Mouse (Mus musculus) CH12.LX (cell line): ENCODE results near the gene Syngap1. TPM values are rescaled to one million over a fixed set of nuclear protein-coding genes. Genes with fewer than 3 reads are reported as not detected.
"Not testable (repeated sequence)": the region's sequence is repeated elsewhere in the genome, so short reads cannot be mapped to it uniquely, and the experiment has no call there.

Experiments
- DNase-seq: peaks from one replicate; pipeline ENCODE4 v3.0.0-alpha.2; 2013; ENCODE audit errors: extremely low read depth
- H3K27ac ChIP-seq: 2 replicates; pipeline ENCODE4 v1.5.1; 2012; ENCODE audit warnings: low read depth, mild to moderate bottlenecking, control low read depth, moderate library complexity; ENCODE audit not compliant: insufficient read depth
- H3K27me3 ChIP-seq: replicated peaks from 2 replicates; pipeline ENCODE3; 2012; ENCODE audit warnings: inconsistent platforms
- H3K36me3 ChIP-seq, 2 experiments: replicated peaks in 1 of 2; 2 replicates each; pipeline versions ENCODE3 to v1.6.1; 2012; ENCODE audit warnings: inconsistent platforms in 1 of 2, low read length in 1 of 2, mild to moderate bottlenecking in 1 of 2, mixed read lengths in 1 of 2, moderate library complexity in 1 of 2; ENCODE audit not compliant: control insufficient read depth in 1 of 2, insufficient read depth in 1 of 2
- H3K4me1 ChIP-seq, 2 experiments: 2 replicates each; pipeline ENCODE4 v1.6.1; 2012; ENCODE audit warnings: inconsistent platforms in 1 of 2, moderate library complexity in 1 of 2; ENCODE audit not compliant: insufficient read depth in 2 of 2, control insufficient read depth in 1 of 2
- H3K4me2 ChIP-seq: 2 replicates; pipeline ENCODE4 v1.6.1; 2012; ENCODE audit warnings: low read depth, mild to moderate bottlenecking, control low read depth; ENCODE audit not compliant: poor library complexity, insufficient read depth, severe bottlenecking
- H3K4me3 ChIP-seq, 3 experiments: fragments of 150-350 bp in 1 of 3; sonication (generic) in 1 of 3; replicated peaks in 1 of 3; 2 replicates each; pipeline versions ENCODE3 to v1.5.1; 2011 to 2012; ENCODE audit warnings: low read depth in 2 of 3, low read length in 2 of 3, mild to moderate bottlenecking in 2 of 3, moderate library complexity in 2 of 3, control low read depth in 1 of 3, improper control_type of control experiment in 1 of 3, inconsistent platforms in 1 of 3, mixed read lengths in 1 of 3; ENCODE audit not compliant: poor library complexity in 1 of 3
- H3K79me2 ChIP-seq: replicated peaks from 2 replicates; pipeline ENCODE4 v1.6.1; 2012; ENCODE audit warnings: mild to moderate bottlenecking, moderate library complexity; ENCODE audit not compliant: control insufficient read depth, poor library complexity, insufficient read depth, severe bottlenecking; ENCODE audit errors: extremely low read depth
- H3K9ac ChIP-seq: 2 replicates; pipeline ENCODE4 v1.6.1; 2012; ENCODE audit warnings: low read depth, mild to moderate bottlenecking, control low read depth, moderate library complexity; ENCODE audit not compliant: insufficient read depth
- H3K9me3 ChIP-seq: replicated peaks from 2 replicates; pipeline ENCODE3; 2012; ENCODE audit warnings: low read length, inconsistent platforms, mixed read lengths
- CTCF ChIP-seq, 2 experiments: IDR thresholded peaks in 1 of 2; conservative IDR thresholded peaks in 1 of 2; 2 replicates each; pipeline ENCODE4 v1.5.1; 2011 to 2012; ENCODE audit warnings: low read depth in 2 of 2, low read length in 2 of 2, improper control_type of control experiment in 1 of 2, inconsistent platforms in 1 of 2, mild to moderate bottlenecking in 1 of 2, moderate library complexity in 1 of 2
- E2F4 ChIP-seq: IDR thresholded peaks from 2 replicates; pipeline ENCODE4 v1.6.1; 2011; ENCODE audit warnings: low read depth, low read length, improper control_type of control experiment; ENCODE audit not compliant: insufficient replicate concordance
- ELF1 ChIP-seq: IDR thresholded peaks from 2 replicates; pipeline ENCODE4 v1.6.1; 2014; ENCODE audit warnings: low read depth, mild to moderate bottlenecking, inconsistent platforms, low read length, improper control_type of control experiment
- ETS1 ChIP-seq: conservative IDR thresholded peaks from 2 replicates; pipeline ENCODE4 v1.6.1; 2012; ENCODE audit warnings: low read depth, mild to moderate bottlenecking, inconsistent platforms, low read length, improper control_type of control experiment, moderate library complexity
- GABPA ChIP-seq: IDR thresholded peaks from 2 replicates; pipeline ENCODE4 v1.6.1; 2012; ENCODE audit warnings: low read depth, low read length, improper control_type of control experiment, inconsistent platforms; ENCODE audit not compliant: insufficient replicate concordance
- IRF4 ChIP-seq: IDR thresholded peaks from 2 replicates; pipeline ENCODE4 v1.6.1; 2014; ENCODE audit warnings: low read depth, mild to moderate bottlenecking, inconsistent platforms, low read length, improper control_type of control experiment
- MAZ ChIP-seq: IDR thresholded peaks from 2 replicates; pipeline ENCODE4 v1.6.1; 2012; ENCODE audit warnings: low read depth, mild to moderate bottlenecking, inconsistent platforms, low read length, improper control_type of control experiment, moderate library complexity
- MEF2A ChIP-seq: IDR thresholded peaks from 2 replicates; pipeline ENCODE4 v1.6.1; 2014; ENCODE audit warnings: low read depth, mild to moderate bottlenecking, inconsistent platforms, low read length, improper control_type of control experiment, borderline replicate concordance
- NRF1 ChIP-seq: IDR thresholded peaks from 2 replicates; pipeline ENCODE4 v1.6.1; 2014; ENCODE audit warnings: low read depth, mild to moderate bottlenecking, inconsistent platforms, low read length, improper control_type of control experiment, moderate library complexity
- POLR2AphosphoS2 ChIP-seq: IDR thresholded peaks from 2 replicates; pipeline ENCODE4 v1.6.1; 2011; ENCODE audit warnings: low read depth, low read length, improper control_type of control experiment
- RAD21 ChIP-seq: IDR thresholded peaks from 2 replicates; pipeline ENCODE4 v1.6.1; 2011; ENCODE audit warnings: low read depth, mild to moderate bottlenecking, low read length, improper control_type of control experiment, moderate library complexity
- SMC3 ChIP-seq: IDR thresholded peaks from 2 replicates; pipeline ENCODE4 v1.6.1; 2011; ENCODE audit warnings: low read depth, low read length, improper control_type of control experiment
- TBP ChIP-seq: conservative IDR thresholded peaks from 2 replicates; pipeline ENCODE4 v1.6.1; 2011; ENCODE audit warnings: low read depth, low read length, improper control_type of control experiment
- TCF12 ChIP-seq: IDR thresholded peaks from 2 replicates; pipeline ENCODE4 v1.6.1; 2014; ENCODE audit warnings: low read depth, mild to moderate bottlenecking, inconsistent platforms, low read length, improper control_type of control experiment
- USF1 ChIP-seq: IDR thresholded peaks from 2 replicates; pipeline ENCODE4 v1.6.1; 2014; ENCODE audit warnings: low read depth, mild to moderate bottlenecking, inconsistent platforms, low read length, improper control_type of control experiment
- USF2 ChIP-seq: conservative IDR thresholded peaks from 2 replicates; pipeline ENCODE4 v1.6.1; 2011; ENCODE audit warnings: low read depth, low read length, improper control_type of control experiment
- dilution Hi-C: fragments of 300-500 bp; cut with MboI; formaldehyde crosslinking; loops from 2 replicates; pipeline ENCODE4 v1.14.3; 2020; ENCODE audit warnings: low sequenced_read_pairs; ENCODE audit not compliant: extremely low pct_unique_long_range_greater_than_20kb, extremely low pct_ligation_motif_present
- in situ Hi-C: fragments of 300-500 bp; cut with MboI; formaldehyde crosslinking; loops from 3 replicates; pipeline ENCODE4 v1.14.3; 2019; ENCODE audit warnings: low sequenced_read_pairs, low pct_ligation_motif_present, low pct_unique_long_range_greater_than_20kb, mixed read lengths
- polyA plus RNA-seq: library from polyadenylated mRNA; unstranded; fragments of >175 nt; gene quantifications from 2 replicates; pipeline ENCODE4 v1.2.1, GENCODE M21; 2012; ENCODE audit warnings: low read depth; ENCODE audit not compliant: insufficient read length
- total RNA-seq, 2 experiments: library from RNA; depleted of rRNA; stranded (reverse); fragments of 300-350 nt in 1 of 2; fragments of >200 nt in 1 of 2; gene quantifications; 2 replicates each; pipeline ENCODE4 v1.2.3; 2012 to 2014

Syngap1 gene
- total and polyA plus RNA-seq, 3 experiments, result 1.3 to 2.4 TPM; not detected in 1

DNA sequence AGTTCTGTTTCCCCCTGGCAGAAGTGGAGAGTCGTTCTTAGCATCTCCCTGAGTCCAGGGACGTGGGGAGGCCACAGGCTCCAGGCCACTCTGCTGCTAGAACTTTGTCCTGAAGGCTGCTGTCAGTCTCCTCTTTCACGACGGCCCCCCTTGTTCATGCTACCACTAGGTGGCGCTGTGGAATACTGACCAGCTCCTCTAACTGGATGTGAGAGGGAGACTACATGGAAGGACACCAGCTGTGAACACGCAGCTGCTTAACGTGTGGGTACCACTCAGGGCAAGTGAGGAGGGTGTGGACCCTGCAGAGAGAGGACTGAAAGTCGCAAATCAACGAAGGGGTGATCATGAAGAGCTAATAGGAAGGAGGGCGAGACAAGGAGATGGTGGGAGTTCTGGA lies 45.5 kb upstream of the Syngap1 start:
- in situ Hi-C loops, result no loop called here
- no peaks in the 10 kb centered on the region for H3K27me3 ChIP-seq

DNA sequence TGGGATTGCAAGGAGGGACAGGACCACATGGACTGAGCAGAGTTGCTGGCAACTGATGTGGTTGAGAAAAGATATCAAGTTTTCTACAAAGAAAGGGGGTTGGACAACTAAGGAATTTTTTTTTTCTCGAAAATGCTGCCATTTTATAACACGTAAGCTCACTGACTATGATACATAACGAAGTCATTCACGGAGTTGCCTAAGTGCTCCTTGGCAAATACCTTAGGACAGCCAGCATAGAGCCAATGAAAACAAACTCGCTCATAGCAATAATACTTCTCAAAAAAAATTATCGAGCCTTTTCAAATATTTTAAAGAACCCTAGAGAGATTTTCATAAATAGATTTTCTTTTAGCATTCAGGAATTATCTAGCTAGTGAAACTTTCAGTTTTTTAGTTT lies 40.1 kb upstream of the Syngap1 start:
- TF ChIP-seq NRF1 (no peak), TCF12 (no peak), USF2 (no peak), MAZ (no peak)
- TF ChIP-seq, all 38 proteins: peak for 0
- H3K27me3 ChIP-seq, result no peaks in the 10 kb centered on the region
- H3K9me3 ChIP-seq, result peaks cover 4% of the 10 kb centered on the region
- no peaks in the 10 kb centered on the region for H3K36me3 ChIP-seq
- no peak overlapping the region for H3K27ac ChIP-seq
- H3K4me3 ChIP-seq, result no peak overlapping the region
- DNase-seq, result no peak
- H3K4me2 ChIP-seq, result no peak overlapping the region
- no peaks in the 10 kb centered on the region for H3K4me1 ChIP-seq
- dilution Hi-C loops (no loop called here), in situ Hi-C loops (no loop called here)
- H3K79me2 ChIP-seq, result no peaks in the 10 kb centered on the region
- H3K9ac ChIP-seq, result no peak overlapping the region

More for the DNA sequence above, 45.5 kb upstream of the Syngap1 start:
- H3K27ac ChIP-seq, result no peak overlapping the region
- no peaks in the 10 kb centered on the region for H3K79me2 ChIP-seq
- no peaks in the 10 kb centered on the region for H3K36me3 ChIP-seq
- H3K4me1 ChIP-seq, result peaks cover 2% of the 10 kb centered on the region in 2 experiments; a peak in 1 of 4 replicates
- peak; percentile 62 for TF ChIP-seq SMC3
- no peak for TF ChIP-seq ETS1
- TF ChIP-seq MAZ, result 0 out of 2 replicates have a peak, but pooled peaks have one; percentile 43
- peak; percentile 54 to 76 for TF ChIP-seq CTCF (conservative IDR thresholded peaks at IDR 0.05 in 1 of 2, IDR thresholded peaks at IDR 0.05 in 1 of 2; ENCODE audit: low read depth in 2 of 2, low read length in 2 of 2)
- peak; percentile 47 for TF ChIP-seq RAD21
- H3K9me3 ChIP-seq, result peaks cover 13% of the 10 kb centered on the region
- peak; percentile 68 for DNase-seq
- dilution Hi-C loops, result no loop called here
- H3K9ac ChIP-seq, result no peak overlapping the region
- no peak overlapping the region for H3K4me3 ChIP-seq
- H3K4me2 ChIP-seq, result no peak overlapping the region

- Histone ChIP-seq H3K79me2 (no peaks in the 10 kb centered on the region), H3K9ac (no peak overlapping the region), H3K36me3 (no peaks in the 10 kb centered on the region), H3K4me1 (no peaks in the 10 kb centered on the region), H3K9me3 (peaks cover 3% of the 10 kb centered on the region), H3K4me3 (no peak overlapping the region), H3K27ac (no peak overlapping the region), H3K4me2 (no peak overlapping the region), H3K27me3 (no peaks in the 10 kb centered on the region)
- dilution Hi-C loops (no loop called here), in situ Hi-C loops (no loop called here)
- no peak for TF ChIP-seq USF1
- no peak for TF ChIP-seq POLR2AphosphoS2
- no peak for TF ChIP-seq MEF2A
- no peak for TF ChIP-seq ELF1
- TF ChIP-seq TBP, result no peak
- no peak for TF ChIP-seq GABPA
- TF ChIP-seq CTCF (conservative IDR thresholded peaks at IDR 0.05 in 1 of 2, IDR thresholded peaks at IDR 0.05 in 1 of 2; ENCODE audit: low read depth in 2 of 2, low read length in 2 of 2), result no peak
- no peak for TF ChIP-seq IRF4
- TF ChIP-seq MAZ, result no peak
- no peak for TF ChIP-seq E2F4
- no peak for TF ChIP-seq TCF12
- no peak for DNase-seq
These were observed 36.7 kb upstream of the Syngap1 start for GRCm38 (mm10) chr17:26904320-26904719.

DNA sequence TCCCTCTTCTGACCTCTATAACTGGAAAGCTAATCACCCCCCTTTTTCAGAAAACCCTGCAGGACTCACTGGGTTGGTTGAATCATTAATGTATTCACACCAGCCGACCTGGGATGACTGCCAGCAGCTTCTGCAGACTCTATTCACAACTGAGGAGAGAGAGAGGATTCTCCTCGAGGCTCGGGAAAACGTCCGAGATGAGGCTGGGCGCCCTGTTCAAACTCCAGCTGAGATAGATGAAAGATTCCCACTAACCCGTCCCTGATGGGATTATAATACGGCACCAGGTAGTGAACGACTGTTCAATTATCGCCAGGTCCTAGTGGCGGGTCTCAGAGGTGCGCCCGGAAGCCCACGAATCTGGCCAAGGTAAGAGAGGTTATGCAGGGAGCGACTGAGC lies 33.5 kb upstream of the Syngap1 start:
- H3K4me2 ChIP-seq, DNase-seq, H3K27ac ChIP-seq, H3K79me2 ChIP-seq, H3K9ac ChIP-seq, H3K36me3 ChIP-seq, in situ Hi-C loops, H3K9me3 ChIP-seq, H3K27me3 ChIP-seq, H3K4me1 ChIP-seq, dilution Hi-C loops, H3K4me3 ChIP-seq: not testable (repeated sequence)
